Mouse (Mus musculus) lung, adult 10 weeks (tissue): Measurements from ENCODE around the gene Mettl7a1. TPM values are rescaled to one million over a fixed set of nuclear protein-coding genes. Genes with fewer than 3 reads are reported as not detected.

Experiments used
- polyA plus RNA-seq: library from polyadenylated mRNA; stranded (reverse); fragments of 350-450 nt; fragmentation: Illumina TruSeq; extraction: RNeasy Lipid Tissue Mini Kit (QIAGEN cat#74804); gene quantifications from one replicate; pipeline ENCODE4 v1.2.3, GENCODE M21; 2014; ENCODE audit warnings: low read depth, low replicate concordance; ENCODE audit not compliant: insufficient read depth

The Mettl7a1 gene
- 538 TPM for polyA plus RNA-seq

GRCm38 (mm10) chr15:100304019-100304991 lies at the start of gene Mettl7a1:
TSS of gene Mettl7a1 (plus strand) at chr15:100304140.

DNA sequence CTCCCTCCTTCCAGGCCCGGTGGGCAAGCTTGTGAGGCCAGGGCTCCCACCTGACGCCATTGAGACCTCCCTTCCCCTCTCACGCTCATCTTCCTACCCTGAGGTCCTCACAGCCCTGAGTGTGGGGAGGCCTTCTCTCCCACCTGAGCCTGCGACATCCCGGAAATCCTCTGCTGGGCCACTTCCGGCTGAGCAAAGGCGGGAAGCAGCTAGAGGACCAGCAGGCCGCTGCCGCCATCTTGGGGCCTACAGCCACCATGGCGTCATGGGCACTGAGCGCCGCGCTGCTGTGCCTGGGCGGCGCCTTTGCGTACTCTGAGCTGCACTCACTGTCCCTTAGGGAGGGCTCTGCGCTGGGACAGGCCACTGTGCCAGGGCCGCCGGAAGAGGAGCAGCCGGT lies 23.3 kb upstream of the Mettl7a1 start, which contains the start of gene Tmprss12:
Tmprss12 (plus strand) TSS at position 212 of the 400 bp plus-strand sequence.

GRCm38 (mm10) chr15:100334629-100335028 lies 30.7 kb downstream of the Mettl7a1 start, which contains the start of gene Mettl7a3:
TSS of gene Mettl7a3 (plus strand) at chr15:100334929.

GRCm38 (mm10) chr15:100352711-100353250 lies 48.8 kb downstream of the Mettl7a1 start, which contains the start of the genes Methig1 and Mettl7a2:
TSS of gene Methig1 (plus strand) at chr15:100353149.
TSS of gene Mettl7a2 (plus strand) at chr15:100353200.

GRCm38 (mm10) chr15:100364242-100364641 lies 60.3 kb downstream of the Mettl7a1 start, which contains the start of gene Higd1c:
TSS of gene Higd1c (plus strand) at chr15:100364542.

Other genes starting within 250 kb of the Mettl7a1 start
- 21.8 TPM for gene Atf1, start 76.3 kb upstream of the Mettl7a1 start, polyA plus RNA-seq
- gene Tmprss12, start 23.3 kb upstream of the Mettl7a1 start, polyA plus RNA-seq, result not detected
- 0.63 TPM for gene Mettl7a3, start 30.8 kb downstream of the Mettl7a1 start, polyA plus RNA-seq
- gene Methig1, start 49.0 kb downstream of the Mettl7a1 start, polyA plus RNA-seq, result not detected
- 0.19 TPM for gene Mettl7a2, start 49.1 kb downstream of the Mettl7a1 start, polyA plus RNA-seq
- gene Higd1c, start 60.4 kb downstream of the Mettl7a1 start, polyA plus RNA-seq, result not detected
- not detected for gene Gm5475, start 118.0 kb downstream of the Mettl7a1 start, polyA plus RNA-seq
- gene Slc11a2, start 120.9 kb downstream of the Mettl7a1 start, polyA plus RNA-seq, result 18.1 TPM
- gene Letmd1, start 164.9 kb downstream of the Mettl7a1 start, polyA plus RNA-seq, result 14.9 TPM
- gene Csrnp2, start 191.3 kb downstream of the Mettl7a1 start, polyA plus RNA-seq, result 1.3 TPM
- 5.3 TPM for gene Tfcp2, start 247.9 kb downstream of the Mettl7a1 start, polyA plus RNA-seq